Mouse (Mus musculus): ENCODE measurements around the gene Tdg.
A peak's percentile ranks its signal among the peaks of the same experiment; 100 is the strongest.
"Not testable (repeated sequence)": the region's sequence is repeated elsewhere in the genome, so short reads cannot be mapped to it uniquely, and the experiment has no call there.

Gene Tdg

DNA sequence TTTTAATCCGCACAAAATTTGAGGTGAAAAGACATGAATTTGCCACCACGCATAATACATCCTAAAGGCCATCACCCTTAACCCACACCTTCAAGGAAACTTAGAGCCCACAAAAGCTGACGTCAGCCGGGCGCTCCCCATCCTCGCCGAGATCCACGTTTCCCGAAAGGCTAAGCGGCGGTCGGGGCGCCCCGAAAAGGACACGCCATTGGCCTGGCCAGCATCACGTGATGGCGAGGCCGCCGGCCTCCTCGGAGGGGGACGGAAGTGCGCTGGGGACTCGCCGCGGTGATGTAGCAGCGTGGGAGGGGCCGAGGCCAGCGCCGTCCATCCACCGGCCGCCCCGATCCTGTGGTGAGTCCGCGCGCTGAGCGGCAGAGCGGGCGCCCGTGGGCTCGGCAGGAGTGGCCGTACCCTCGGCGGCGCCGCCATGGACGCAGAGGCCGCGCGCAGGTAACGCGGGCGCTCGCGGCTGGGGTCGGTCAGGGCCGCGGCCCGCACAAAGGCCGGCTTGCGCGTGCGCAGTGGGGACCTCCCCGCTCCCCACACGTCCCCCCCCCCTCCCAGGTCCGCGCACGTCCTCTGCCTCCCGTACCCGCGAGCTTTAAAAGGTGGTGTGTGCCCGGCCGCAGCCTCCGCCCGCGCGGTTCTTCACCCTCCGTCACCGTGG lies at the start of gene Tdg:
Tdg (plus strand) TSS at position 243 of the 670 bp plus-strand sequence.
- DNase-seq (ENCODE audit: low read depth): peak; percentile 98

DNA sequence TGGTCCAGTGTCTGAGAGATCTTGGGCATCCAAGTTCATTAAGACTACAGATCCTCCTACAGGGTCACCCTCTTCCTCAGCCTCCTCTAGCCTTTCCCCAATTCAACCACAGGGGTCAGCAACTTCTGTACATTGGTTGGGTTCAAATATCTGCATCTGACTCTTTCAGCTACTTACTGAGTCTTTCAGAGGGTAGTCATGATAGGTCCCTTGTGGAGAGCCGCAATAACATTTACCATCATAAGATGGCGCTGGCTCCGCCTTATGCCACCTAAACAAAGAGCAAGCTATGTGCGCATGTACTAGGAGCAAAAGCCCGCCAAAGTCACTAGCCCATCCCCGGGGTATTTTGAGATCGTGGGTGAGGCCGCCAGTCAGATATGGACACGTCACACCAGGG lies 40.0 kb upstream of the Tdg start:
- DNase-seq (ENCODE audit: low read depth): not testable (repeated sequence)

DNA sequence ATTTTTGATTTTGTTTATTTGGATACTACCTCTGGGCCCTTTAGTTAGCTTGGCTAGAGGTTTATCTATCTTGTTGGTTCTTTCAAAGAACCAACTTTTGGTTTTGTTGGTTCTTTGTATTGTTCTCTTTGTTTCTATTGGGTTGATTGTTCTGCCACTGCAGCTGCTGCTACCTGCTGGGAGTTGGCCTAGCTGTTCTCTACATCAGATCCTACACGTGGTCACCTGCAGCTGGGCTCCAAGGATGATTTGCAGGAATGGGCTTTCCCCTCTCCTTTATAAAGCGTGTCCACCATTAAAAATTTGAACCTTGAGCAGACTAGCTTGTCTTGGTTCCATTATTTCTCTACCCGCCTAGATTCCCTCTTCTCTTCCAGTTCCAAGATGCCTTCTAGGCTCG lies 35.2 kb upstream of the Tdg start:
- not testable (repeated sequence) for DNase-seq (ENCODE audit: low read depth)

DNA sequence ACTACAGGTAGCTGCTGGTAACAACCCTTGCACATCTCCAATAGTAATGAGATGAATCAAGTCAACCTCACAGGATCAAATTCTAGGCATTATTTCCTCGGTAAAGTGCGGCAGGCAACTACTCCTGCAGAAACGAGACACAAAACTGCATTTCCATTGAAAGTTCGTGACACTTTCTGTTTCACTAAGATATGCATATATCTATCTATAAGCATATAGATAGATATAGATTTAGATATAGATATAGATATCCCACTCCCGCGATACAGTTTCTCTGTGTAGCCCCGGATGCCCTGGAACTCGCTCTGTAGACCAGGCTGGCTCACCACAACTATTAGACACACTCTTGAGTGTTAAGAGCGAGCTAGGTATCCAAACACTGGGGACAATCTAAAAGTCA lies 7.4 kb upstream of the Tdg start:
- no peak for DNase-seq (ENCODE audit: low read depth)

DNA sequence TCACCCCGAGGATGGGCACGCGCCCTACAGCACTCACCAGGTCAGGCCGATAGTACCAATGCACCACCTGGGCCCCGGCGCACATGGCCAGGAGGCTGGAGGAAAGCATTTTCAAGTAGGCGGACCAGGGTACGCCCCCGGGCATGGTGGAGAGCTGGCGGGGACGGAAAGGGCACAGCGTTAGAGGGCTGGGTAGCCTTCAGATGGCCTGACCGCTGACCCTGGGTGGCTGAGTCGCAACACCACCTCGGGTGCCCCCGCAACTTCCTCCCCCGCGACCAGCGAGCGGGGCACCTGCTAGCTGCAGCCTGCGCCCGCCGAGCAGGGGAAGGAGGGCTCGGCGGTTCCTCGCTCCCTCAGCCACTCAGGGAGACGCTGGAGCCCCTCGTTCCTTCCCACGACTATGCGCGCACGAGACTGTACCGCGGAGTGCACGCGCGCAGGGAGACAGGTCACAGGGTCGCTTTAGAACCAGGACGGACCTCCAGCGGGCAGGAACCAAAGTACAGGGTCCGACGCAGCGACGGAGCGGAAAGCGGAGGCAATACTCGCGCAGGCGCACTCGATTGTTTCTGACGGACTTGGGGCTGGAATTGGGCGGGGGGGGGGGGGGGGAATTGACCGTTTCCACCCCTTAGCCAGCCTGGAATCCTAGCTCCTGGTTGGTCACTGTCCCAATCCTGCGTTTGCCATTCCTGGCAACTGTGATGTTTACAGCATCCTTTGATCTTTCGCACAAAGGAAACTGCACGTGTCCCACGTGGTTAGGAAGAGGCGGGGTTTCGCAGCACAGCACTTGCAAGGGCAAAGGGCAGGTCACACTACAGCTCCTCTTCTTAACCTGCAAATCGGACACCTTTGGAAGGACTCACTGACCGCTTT lies 6.7 kb upstream of the Tdg start, which contains the start of gene 1190007I07Rik:
1190007I07Rik (minus strand) TSS at position 558 of the 882 bp plus-strand sequence.
- peak; percentile 91 for DNase-seq (ENCODE audit: low read depth)

DNA sequence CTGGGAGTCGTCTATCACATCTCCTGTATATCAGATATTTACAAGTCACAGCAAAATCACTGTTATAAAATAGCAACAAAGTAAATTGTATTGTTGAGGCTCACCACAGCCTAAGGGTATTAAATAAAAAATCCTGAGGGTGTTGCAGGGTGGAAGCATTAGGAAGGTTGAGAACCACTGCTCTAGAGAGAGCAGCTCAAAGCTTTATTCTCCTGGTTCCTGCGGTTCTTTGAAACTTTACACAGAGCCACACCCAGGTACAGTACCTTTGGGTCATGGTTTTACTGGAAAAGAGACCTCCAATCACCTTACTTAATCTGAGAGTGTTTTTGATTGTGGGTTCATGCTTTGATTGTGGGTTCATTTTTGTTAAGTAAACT lies 6.1 kb upstream of the Tdg start:
- DNase-seq (ENCODE audit: low read depth): not testable (repeated sequence)

DNA sequence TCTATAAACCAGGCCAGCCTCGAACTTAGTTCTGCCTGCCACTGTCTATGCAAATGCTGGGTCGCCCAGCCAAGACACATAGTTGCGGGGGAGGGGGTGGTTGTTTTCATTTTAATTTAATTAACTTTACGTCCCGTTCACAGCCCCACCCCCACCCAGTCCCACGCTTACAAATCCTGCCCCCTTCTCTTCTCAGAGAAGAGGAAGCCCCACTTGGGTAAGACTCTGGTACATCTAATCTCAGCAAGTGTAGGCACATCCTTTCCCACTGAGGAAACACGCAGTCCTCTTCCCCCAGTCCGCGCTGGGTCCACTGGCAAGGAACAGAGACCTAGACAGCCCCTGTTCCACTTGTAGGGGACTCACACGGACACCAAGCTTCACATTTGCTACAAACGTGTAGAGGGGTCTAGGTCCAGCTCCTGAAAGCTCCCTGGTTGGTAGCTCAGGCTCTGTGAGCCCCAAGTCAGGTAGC lies 480 bp upstream of the Tdg start:
- DNase-seq (ENCODE audit: low read depth): peak; percentile 66

DNA sequence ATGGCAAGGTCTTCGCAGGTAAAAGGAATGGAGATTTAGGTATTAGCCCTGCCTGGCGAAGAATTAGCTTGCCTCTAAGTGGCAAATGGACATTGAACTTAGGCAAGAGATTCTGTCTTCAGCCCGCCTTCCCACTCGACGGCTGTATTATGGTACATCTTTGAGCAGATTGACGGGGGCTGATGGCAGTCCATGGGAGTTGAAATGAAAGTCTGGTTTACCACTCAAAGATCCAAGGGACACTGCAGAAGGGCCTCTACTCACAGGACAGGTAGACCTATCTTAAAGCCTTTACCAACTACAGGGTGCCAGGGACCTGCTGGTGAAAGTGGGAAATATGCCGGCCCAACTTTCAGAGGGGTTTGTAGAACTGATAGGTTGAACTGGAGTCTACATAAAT lies 869 bp downstream of the Tdg start:
- peak; percentile 15 for DNase-seq (ENCODE audit: low read depth)

DNA sequence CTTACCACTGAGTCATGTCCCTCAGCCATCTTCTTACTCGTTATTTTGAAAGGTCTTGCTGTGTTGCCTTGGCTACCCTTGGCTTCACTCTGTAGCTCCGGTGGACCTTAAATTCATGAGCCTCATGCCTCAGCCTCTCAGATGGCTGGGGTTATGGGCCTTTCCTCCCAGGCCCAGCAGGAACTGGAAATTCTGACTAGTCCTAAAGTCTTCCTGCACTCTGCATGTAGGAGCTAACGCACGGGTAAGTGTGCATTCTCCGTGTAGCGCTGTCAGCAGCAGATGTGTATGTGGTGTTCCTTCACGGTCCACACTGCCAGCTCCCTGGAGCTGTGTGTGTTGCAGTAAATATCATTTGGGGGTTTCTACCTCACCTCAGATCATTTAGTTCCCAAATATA lies 1.5 kb downstream of the Tdg start:
- peak; percentile 30 for DNase-seq (ENCODE audit: low read depth)

DNA sequence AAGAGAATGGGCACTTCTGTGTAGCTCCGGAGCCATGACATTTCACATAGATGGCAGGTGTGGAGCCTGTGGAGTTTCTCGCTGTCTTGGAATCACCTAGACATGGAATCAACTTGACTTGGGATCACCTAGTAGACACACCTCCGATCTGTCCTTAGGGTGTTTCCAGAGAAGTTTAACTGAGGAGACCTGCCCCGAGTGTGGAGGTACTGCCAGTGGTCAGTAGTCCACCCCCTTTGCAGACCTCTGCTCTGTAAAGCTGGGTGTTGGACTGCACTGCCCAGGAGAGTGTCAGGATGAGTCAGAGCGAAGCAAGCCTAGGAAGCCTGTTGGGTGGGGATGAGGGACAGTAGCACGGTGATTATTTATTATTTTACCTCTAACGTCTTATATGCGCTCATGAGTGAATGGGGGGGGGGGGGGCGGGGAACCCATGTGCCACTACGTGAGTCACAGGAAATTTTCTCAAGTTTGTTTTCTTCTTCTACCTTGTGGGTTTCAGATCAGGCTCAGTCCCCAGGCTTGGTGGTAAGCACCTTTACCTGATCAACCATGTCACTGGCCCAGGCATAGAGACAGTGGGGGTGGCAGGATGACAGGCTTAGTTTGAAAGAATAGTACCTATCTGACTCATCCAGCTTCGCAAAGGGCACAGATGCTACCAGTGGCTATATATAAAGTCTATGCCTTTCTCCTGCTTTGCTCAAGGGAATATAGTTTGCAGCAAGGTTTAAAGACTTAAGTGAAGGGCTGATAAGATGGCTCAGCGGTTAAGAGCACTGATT lies 3.1 kb downstream of the Tdg start:
- no peak for DNase-seq (ENCODE audit: low read depth)

DNA sequence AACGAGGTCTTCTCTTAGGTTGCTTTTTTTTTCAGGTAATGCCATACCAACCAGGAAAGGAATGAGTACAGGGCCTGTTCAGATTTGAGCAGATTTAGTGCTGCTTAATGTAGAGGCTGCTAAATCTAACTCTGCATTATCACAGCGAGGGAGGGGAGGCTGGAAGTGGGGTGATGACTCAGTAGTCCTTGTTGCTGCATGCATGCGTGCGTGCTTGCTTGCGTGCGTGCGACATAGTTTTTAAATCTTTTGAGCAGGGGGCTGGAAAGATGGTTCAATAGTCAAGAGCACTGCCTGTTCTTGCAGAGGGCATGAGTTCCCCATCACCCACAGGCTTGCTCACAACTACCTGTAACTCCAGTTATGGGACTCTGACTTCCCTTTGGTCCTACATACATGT lies 4.7 kb downstream of the Tdg start:
- DNase-seq (ENCODE audit: low read depth): no peak

DNA sequence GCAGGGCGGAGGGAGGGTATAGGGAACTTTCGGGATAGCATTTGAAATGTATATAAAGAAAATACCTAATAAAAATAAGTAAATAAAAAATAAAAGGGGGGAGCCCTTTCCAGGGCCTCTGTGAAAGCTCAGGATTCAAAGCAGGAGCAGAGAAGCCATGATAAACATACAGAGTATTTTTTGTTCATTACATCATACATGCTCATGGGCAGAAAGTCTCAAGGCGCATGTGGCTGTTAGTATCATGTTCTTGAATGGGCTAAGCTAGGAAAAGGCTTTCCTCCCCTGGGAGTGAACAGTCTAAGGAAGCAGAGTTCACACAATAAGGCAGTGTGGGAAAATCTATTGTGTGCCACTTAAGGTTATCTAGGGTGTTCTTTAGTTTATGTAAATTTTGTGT lies 6.7 kb downstream of the Tdg start:
- DNase-seq (ENCODE audit: low read depth): no peak

DNA sequence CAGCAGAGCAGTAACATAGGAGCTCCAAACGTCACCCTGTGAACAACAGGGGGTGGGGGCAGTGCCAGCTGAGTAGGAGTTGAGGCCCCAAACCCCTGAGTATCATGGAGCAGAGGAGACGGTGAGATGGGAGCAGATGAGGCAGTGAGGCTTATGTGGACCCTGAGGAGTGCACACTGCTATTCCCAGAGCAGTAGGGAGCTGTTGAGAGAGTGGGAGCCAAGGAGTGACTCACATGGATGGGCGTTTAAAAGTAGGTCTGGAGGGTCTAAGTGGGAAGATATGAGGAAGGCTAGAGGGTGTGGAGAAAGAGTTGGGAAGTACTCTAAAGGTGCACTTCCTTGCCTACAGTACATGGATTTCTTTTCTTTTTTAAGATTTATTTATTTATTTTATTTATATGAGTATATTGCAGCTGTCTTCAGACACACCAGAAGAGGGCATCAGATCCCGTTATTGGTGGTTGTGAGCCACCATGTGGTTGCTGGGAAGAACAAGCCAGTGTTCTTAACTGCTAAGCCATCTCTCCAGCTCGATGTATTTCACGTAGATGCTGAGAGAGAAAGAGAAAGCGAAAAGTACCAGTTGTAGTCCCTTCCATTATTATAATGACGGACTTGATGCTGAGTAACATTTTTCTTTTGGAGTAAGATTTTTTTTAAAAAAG lies 9.5 kb downstream of the Tdg start:
- no peak for DNase-seq (ENCODE audit: low read depth)

DNA sequence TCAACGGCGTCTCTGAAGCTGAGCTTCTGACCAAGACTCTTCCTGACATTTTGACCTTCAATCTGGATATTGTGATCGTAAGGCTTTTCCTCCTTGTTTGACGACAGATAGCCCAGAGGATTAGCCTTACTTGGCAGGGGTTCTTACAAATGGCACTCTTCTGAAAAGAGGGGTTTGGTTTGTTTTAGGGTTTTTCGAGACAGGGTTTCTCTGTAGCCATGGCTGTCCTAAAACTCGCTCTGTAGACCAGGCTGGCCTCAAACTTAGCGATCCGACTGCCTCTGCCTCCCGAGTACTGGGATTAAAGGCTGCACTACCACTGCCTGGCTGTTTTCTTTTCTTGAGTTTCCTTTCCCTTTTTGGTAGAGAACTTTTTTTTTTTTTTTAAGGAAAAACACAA lies 11.9 kb downstream of the Tdg start:
- DNase-seq (ENCODE audit: low read depth): no peak

DNA sequence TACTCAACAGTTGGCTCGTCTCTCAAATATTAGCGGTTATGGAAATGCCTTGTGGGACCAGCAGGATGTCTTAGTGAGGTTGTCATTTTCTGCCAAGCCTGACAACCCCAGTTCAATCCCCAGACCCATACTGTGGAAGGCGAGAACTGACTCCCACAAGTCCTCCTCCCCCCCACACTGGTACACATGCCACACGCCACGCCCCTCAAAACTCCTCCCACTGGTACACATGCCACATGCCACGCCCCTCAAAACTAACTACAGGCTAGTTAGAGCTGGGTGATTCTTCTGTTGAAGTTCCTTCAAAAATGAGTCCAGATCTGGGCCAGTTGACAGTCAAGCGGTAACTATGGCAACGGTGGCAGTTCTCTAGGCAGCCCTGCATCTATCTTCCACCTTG lies 16.5 kb downstream of the Tdg start:
- no peak for DNase-seq (ENCODE audit: low read depth)

DNA sequence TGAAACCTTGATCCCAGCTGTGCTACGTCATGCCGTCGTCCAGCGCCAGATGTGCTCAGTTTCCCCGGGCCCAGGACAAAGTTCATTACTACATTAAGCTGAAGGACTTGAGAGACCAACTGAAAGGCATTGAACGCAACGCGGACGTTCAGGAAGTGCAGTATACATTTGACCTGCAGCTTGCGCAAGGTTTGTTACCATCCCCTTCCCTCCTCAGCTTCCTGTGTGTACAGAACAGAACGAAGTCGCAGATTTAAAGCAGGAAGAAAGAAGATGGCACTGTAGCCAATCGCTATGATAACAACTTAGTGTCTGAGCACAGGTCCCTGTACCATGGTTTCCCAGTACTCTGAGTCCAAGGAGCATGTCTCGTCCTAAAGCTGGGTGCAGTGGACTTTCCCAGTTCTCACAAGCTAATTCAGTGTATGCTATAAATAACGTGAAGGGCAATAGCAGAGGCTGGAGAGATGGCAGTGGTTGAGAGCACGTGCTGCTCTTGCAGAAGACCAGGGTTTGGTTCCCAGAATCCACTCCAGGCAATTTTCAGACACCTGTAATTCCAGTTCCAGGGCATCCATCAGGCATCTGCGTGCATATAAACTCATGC lies 17.7 kb downstream of the Tdg start:
- DNase-seq (ENCODE audit: low read depth): no peak

DNA sequence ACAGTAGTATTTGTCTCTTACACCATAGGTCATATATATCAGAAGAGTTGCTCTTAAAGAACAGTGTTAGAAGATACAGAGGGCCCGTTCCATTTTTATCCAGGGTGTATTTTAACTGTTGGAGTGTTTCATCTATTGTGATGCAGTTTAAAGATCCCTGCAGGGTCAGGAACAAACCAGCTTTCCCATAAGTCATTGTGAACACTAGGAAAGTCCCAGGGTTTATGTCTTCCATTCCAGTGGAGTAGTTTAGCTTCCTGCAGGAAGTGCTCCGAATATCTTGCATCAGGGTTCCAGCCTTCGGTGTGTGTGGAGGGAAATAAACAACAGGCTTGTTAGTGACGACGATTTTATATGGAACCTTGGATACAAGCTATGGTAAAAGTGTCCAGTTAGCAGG lies 21.6 kb downstream of the Tdg start:
- DNase-seq (ENCODE audit: low read depth): no peak

DNA sequence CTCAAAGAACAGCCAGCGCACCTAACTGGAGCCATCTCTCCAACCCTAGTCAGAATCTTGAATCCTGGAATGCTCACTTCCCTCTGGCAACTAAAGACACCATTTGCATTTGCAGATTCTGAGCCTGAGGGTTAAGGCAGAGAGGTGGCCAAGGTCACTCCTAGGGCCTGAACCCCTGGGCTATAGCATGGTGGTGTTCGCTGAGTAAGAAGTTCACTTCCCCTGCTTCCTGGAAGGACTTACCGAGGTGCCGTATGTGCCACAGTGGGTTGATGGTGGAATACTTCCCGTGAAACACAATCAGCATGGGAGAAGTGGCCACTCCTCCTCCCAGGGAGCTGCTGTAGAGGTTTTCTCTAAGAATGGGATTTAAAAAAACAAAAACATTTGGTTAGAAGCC lies 23.0 kb downstream of the Tdg start:
- no peak for DNase-seq (ENCODE audit: low read depth)

DNA sequence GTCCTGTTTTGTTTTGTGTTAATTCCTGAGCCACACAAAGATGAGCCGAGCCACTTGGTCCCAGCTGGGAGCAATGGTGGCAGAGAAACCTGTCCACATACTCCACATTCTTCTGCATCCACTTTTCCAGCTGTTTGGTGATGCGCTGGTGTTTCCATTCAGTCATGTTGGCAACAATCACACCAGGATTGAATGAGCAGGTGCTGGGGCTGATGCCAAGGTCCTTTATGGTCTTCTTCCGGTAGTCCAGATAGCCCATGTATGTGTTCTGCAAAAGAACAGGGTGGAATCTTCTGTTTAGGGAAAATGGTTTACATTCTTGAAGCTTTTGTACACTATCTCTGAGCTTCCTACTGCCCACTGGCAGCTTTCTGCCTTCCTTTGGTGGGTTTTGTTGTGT lies 25.0 kb downstream of the Tdg start:
- no peak for DNase-seq (ENCODE audit: low read depth)

DNA sequence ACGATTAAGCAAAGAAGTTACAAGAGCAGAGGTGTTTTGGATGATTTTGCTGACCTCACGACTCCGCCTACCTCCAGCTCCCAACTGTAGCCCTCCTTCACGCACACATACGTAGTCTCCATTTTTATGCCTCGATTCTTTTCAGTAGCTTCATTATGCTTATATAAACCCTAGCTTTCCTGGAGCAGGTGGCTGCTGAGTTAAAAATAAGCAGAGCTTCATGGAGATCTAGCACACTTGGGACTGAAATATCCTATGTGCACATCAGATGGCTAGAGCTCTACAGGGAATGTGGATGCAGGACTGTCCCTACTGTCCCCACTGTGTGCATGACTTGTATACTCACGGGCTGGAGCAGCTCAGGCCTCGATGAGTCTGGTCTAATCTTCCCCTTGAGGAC lies 32.2 kb downstream of the Tdg start:
- DNase-seq (ENCODE audit: low read depth): no peak

DNA sequence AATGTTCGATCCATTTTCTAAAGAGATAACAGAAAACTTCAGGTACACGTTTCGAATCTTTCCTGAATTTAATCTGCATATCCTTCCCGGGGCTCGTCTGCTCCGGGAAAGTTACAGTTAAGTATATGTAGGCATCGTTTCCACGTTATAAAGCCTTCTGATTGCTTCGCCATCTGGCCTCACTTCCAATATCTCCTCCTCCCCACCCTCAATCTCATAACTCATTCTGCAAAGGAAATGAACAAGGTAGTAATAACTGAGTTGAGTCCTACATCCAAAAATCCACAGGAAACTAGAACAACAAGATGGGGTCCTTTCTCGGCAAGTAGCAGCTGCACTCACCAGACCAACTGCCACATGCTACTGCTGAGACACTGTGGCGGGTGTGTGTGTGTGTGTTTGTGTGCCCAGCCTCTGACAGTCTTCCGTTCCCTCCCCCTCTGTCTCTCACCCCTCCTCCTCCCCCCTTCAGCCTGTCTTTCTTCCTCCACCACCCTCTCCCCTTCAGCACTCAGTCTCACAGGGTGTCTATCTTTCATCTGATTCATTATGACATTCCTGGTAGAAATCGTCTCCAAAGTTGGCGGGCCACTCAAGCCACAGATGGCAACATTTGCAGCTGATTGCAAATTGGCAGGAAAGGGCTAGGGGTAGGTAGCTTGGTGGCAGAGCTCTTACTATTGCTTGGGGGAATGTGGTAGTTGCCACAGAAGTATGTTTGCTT lies 32.8 kb downstream of the Tdg start:
- DNase-seq (ENCODE audit: low read depth): no peak

Data from NIH3T3 (cell line).